Comparison of ENCODE assay signal across 14 mouse cellular contexts in the genomic region with DNA sequence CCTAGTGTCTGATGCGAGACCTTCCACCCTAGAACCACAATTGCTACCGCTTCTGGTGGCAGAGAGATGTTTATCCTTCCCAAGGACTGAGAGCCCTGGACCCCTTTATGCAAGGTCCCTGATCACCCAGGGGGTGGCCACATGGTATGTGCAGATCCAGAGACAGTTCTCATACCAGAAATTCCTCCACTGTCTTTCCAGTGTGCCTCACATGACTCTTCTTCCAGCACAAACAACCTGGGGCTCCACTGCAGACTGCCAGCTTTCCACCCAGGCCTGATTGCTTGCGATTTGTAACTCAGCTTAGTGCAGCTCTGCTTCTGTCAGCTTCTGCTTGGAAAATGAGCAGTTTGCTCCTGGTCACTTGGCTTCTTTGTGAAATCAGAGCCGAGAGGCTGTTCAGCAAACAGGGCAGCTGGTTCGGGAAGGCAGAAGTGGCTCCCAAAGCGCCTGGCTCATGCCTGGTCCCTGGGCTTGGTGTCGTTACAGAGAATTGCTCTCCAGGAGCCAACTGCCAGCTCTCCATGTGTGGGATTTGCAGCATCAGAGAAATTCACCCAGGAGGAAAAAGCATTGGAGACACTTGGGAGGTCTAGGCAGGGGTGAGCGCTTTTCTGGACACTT.
DNase-seq lines count a peak whose midpoint lies in the region; ATAC-seq and TF ChIP-seq lines count a peak whose summit lies in the region.
"Had no signal": no experiment of that assay in that cellular context is flagged by ENCODE, and none has a peak within 500 bp of the region (broad histone marks: within the 10 kb centered on the region; RNA-seq: fewer than 3 reads in every experiment).

No protein-coding gene starts in this region.

- H3K9me3 ChIP-seq in heart, embryonic 16.5 days (replicated peaks; ENCODE audit: control insufficient read depth, low read length), result no peaks in the 10 kb centered on the region
- H3K9me3 ChIP-seq in neural tube, embryonic 15.5 days (replicated peaks), result no peaks in the 10 kb centered on the region
- H3K9me3 ChIP-seq: midbrain, embryonic 13.5 days had no signal

- WGBS in heart, embryonic 16.5 days, result 45% methylated on average over 8 of the region's 8 CpGs
- 66% methylated on average over 8 of the region's 8 CpGs for WGBS in heart, adult 2 months
- 66% methylated on average over 8 of the region's 8 CpGs for WGBS in neural tube, embryonic 15.5 days

- peaks cover 5% of the 10 kb centered on the region for H3K4me1 ChIP-seq in heart, embryonic 16.5 days (ENCODE audit: control insufficient read depth, insufficient read depth, low read length)
- no peaks in the 10 kb centered on the region for H3K4me1 ChIP-seq in heart, adult 2 months (ENCODE audit: control insufficient read depth, insufficient read depth, low read length)
- H3K4me1 ChIP-seq in neural tube, embryonic 15.5 days, result 0 out of 2 replicates have a peak, but pooled peaks cover 4% of the 10 kb centered on the region

- H3K9ac ChIP-seq in heart, embryonic 16.5 days (ENCODE audit: low read length), result peak overlapping the region; percentile 3; the same call in 1 of the 2 replicates
- H3K9ac ChIP-seq in heart, adult 2 months (ENCODE audit: low read depth, low read length), result no peak overlapping the region
- H3K9ac ChIP-seq in neural tube, embryonic 15.5 days (replicated peaks), result no peak overlapping the region
- H3K9ac ChIP-seq: liver, embryonic 14.5 days; midbrain, embryonic 13.5 days had no signal

- no peak for TF ChIP-seq EP300 in heart, adult 2 months (IDR thresholded peaks at IDR 0.05; ENCODE audit: insufficient read depth, low read depth, low read length)

- H3K4me2 ChIP-seq in heart, embryonic 16.5 days (ENCODE audit: low read depth, low read length), result peak overlapping the region; percentile 30
- no peak overlapping the region for H3K4me2 ChIP-seq in neural tube, embryonic 15.5 days
- H3K4me2 ChIP-seq: midbrain, embryonic 13.5 days had no signal

- no peak for TF ChIP-seq POLR2A in heart, adult 2 months (IDR thresholded peaks at IDR 0.05; ENCODE audit: insufficient read depth, low read depth, low read length)

- DNase-seq in cerebellum, postnatal 10 days, result peak; percentile 52 to 66
- no peak for DNase-seq in cerebellum, adult 9-10 months
- no peak for DNase-seq in heart, adult 2 months
- peak; percentile 24 for DNase-seq in neural tube, embryonic 10.5 days (ENCODE audit: extremely low spot score, low spot score)
- peak; percentile 49 to 56 for DNase-seq in thymus, postnatal 36 days
- DNase-seq in adrenal gland, postnatal 36 days, result no peak
- DNase-seq: adrenal gland, adult 2 months; gastrocnemius, postnatal 10 days had no signal

- no peak overlapping the region for H3K4me3 ChIP-seq in heart, embryonic 16.5 days (ENCODE audit: low read length)
- H3K4me3 ChIP-seq in heart, adult 2 months, result no peak overlapping the region
- H3K4me3 ChIP-seq in neural tube, embryonic 15.5 days (replicated peaks), result no peak overlapping the region
- H3K4me3 ChIP-seq: midbrain, embryonic 13.5 days had no signal

- no peaks in the 10 kb centered on the region for H3K36me3 ChIP-seq in heart, embryonic 16.5 days (ENCODE audit: control insufficient read depth, insufficient read depth)
- no peaks in the 10 kb centered on the region for H3K36me3 ChIP-seq in heart, adult 2 months (ENCODE audit: control insufficient read depth, insufficient read depth, low read length)
- H3K36me3 ChIP-seq in neural tube, embryonic 15.5 days, result no peaks in the 10 kb centered on the region
- H3K36me3 ChIP-seq: G1E; midbrain, embryonic 13.5 days had no signal

- peak overlapping the region; percentile 56 for H3K27ac ChIP-seq in heart, embryonic 16.5 days (ENCODE audit: low read length)
- H3K27ac ChIP-seq in heart, adult 2 months, result no peak overlapping the region
- no peak overlapping the region for H3K27ac ChIP-seq in neural tube, embryonic 15.5 days (replicated peaks)
- H3K27ac ChIP-seq: liver, embryonic 14.5 days; midbrain, embryonic 13.5 days had no signal

- no peaks in the 10 kb centered on the region for H3K79me2 ChIP-seq in heart, adult 2 months (replicated peaks; ENCODE audit: control insufficient read depth, insufficient read depth, low read length)

- no peak for TF ChIP-seq CTCF in heart, adult 2 months (IDR thresholded peaks at IDR 0.05)

- intact Hi-C loops in heart, adult 2 months (cut with DNase I), result no loop called here

- no peaks in the 10 kb centered on the region for H3K27me3 ChIP-seq in heart, embryonic 16.5 days (ENCODE audit: control insufficient read depth, insufficient read depth, low read length)
- H3K27me3 ChIP-seq in heart, adult 2 months (ENCODE audit: control insufficient read depth, insufficient read depth, low read length), result no peaks in the 10 kb centered on the region
- H3K27me3 ChIP-seq in neural tube, embryonic 15.5 days (replicated peaks), result no peaks in the 10 kb centered on the region
- H3K27me3 ChIP-seq: midbrain, embryonic 13.5 days had no signal

- ATAC-seq in heart, embryonic 16.5 days (replicated peaks; ENCODE audit: extremely low read depth, insufficient read depth, low FRiP score), result no peak
- no peak for ATAC-seq in neural tube, embryonic 15.5 days (ENCODE audit: low FRiP score)
- ATAC-seq: intestine, embryonic 16.5 days had no signal

Comparison
In these comparisons a context has a peak if more than half of its experiments do, and no peak if none do; other contexts are left out.
1. DNase-seq: peak in cerebellum, postnatal 10 days (2 of 2), neural tube, embryonic 10.5 days (single experiment) and thymus, postnatal 36 days (2 of 2); none in cerebellum, adult 9-10 months (single experiment), heart, adult 2 months (0 of 2) and adrenal gland, postnatal 36 days (0 of 2).